Mouse (Mus musculus) lung, postnatal 14 days (tissue): ENCODE data around the gene Def6.
"Not testable (repeated sequence)": the region's sequence is repeated elsewhere in the genome, so short reads cannot be mapped to it uniquely, and the experiment has no call there.

Experiments used
- DNase-seq: peaks from one replicate; pipeline ENCODE4 v3.0.0; 2021

Gene Def6

GRCm38 (mm10) chr17:28209457-28210110 lies 2.0 kb downstream of the Def6 start:
- DNase-seq = no peak

GRCm38 (mm10) chr17:28211921-28212341 lies 4.4 kb downstream of the Def6 start:
- DNase-seq = no peak

DNA sequence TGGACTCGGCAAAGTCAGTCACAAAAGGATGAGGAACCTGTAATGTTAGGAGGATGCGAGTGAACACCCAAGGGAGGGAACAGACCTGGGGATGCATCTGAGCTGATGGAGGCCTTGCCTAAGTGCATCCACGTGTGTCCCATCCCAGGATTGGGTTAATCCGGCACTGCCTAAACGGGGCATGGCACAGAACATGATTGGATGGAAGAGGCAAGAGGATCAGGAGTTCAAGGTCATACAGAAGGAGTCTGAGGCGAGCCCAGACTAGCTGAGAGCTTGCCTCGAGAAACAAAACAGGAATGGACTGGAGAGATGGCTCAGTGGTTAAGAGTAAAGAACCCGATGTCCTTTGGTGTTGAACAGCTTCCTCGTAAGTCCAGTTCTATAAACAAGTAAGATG lies 4.8 kb downstream of the Def6 start:
- DNase-seq = no peak

DNA sequence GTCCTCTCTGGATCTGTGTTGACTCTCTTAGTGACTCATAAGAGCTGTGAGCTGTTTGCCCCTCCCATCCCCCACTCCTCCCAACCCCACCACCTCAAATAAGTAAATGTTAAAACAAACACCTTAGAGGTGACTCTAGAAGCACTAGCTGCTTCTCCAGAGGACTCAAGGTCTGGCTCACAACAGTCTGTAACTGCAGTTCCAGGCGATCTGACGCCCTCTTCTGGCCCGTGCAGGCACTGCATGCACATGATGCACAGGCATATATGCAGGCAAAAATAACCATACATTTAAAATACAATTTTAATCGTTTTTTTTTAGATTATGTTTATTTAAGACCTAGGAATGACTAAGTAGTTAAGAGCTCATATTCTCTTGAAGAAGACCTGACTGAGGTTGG lies 5.7 kb downstream of the Def6 start:
- DNase-seq = no peak

DNA sequence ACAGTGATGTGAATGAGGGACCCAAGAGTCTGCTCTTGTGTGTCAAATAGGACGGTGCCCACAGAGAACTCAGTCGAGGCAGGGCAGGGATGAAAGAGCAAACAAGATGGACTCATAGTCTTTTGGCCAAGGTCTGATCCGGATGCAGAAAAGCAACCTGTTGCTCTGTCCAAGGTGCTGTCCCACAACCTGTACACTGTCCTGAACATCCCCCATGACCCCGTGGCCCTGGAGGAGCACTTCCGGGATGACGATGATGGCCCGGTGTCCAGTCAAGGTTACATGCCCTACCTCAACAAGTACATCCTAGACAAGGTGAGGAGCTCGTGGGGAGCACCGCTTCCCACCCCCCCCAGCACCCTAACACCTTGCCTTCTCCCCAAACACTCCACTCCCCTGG lies 9.2 kb downstream of the Def6 start:
- DNase-seq = no peak

DNA sequence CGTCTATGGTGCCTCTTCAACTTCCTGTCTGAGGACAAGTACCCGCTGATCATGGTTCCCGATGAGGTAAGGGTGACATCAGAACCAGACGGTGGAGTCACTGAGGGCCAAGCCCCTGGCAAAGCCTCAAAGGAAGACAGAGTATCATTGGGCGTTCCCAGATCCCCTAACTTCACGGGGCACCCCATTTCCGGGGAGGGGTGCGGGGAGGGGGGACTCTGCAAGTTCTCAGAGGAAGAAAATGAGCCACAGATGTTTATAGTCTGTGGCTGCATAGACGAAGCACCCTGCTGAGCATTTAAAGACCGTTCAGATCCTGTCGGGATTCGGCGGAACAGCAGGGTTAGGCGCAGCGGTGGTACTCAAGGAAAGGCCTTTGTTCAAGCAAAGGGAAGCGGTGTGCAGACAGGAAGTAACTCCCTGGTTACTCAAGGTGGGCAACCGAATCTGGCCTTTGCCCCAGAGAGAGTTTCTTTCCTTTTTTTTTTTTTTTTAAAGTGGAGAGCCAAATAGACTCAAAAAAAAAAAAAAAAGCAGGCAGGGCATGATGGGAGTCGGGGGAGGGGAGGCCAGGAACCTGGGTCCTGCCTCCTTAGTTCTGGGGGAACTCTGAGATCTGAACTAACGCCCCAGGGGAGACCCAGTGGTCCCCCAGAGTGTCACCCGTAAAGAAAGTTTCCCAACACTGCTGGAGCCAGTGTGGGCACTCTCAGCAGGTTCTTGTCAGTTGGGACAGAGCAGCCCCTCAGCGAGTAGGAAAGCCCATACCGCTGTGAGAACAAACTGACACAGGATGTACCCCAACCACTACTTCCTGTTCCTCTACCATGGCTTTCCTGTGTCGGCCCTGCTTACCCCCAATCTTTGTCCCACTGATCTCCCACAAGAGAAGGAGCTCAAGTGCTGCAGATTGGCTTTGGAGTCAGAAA lies 10.4 kb downstream of the Def6 start:
- peak; percentile 62 for DNase-seq

DNA sequence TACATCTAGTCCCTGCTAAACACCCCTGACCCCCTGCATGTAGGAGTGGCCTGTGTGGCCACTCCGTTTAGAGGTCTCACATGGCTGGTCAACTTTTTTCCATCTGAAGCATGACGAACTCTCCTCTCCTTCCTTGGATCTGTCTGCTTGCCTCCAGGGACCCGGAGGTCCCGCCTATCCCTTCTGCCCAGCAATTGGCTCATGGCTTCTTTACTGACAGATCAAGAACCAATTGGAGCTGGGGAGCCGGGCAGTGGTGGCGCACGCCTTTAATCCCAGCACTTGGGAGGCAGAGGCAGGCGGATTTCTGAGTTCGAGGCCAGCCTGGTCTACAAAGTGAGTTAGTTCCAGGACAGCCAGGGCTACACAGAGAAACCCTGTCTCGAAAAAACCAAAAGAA lies 14.9 kb downstream of the Def6 start:
- not testable (repeated sequence) for DNase-seq

GRCm38 (mm10) chr17:28223561-28224391 lies 16.2 kb downstream of the Def6 start:
- peak; percentile 93 for DNase-seq

GRCm38 (mm10) chr17:28224615-28225014 lies 17.0 kb downstream of the Def6 start:
- no peak for DNase-seq

- peak; percentile 95 for DNase-seq
Observed at GRCm38 (mm10) chr17:28226014-28226413, 18.4 kb downstream of the Def6 start.

DNA sequence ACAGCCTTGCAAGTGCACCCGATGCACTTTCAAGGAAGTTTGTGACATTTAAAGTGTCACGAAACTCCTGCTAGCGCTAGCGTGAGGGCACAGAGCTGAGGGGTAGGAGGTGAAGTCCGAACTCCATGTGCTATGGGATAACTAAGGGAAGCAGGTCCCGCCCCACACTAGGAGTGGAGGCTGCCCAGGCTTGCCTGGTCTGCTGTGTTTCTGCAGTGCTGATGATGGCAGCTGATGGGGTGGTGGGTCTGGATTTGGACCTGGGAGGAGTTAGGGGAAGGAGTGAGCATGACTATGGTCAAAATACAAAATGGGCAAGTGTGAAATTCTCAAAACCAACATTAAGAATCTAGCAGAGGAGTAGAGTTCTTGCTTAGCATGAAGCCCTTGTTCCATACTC lies 22.9 kb downstream of the Def6 start:
- no peak for DNase-seq

DNA sequence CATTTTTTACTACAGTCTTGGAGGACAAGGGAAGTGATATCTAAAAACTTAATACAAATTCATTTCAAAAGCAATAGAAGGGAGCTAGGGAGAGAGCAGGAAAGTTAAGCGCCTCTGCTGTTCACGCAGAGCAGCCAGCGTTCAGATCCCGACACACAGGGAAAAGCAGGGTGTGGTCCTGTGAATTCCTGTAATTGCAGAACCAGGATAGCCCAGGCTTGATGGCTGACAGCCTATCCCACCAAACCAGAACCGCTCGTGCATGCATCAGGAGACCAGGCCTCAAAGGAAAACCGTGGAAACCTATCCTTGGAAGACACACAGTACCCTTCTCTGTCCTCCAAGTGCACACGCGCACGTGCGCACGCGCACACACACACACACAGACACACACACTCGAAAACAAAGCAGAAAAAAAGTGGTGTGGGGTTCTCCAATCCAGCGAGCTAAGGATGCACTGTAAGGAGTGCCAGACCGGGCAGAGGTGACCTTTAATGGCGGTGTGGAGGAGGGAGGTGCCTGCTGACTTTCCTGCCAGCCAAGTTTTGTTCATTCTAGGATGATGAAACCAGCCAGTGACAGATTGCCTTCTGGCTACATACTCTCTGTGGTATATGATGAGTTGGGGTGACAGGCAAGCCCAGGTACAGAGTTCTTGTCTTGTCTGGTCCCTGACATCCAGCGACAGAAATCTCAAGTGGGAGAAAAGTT lies 23.6 kb downstream of the Def6 start:
- DNase-seq = no peak

DNA sequence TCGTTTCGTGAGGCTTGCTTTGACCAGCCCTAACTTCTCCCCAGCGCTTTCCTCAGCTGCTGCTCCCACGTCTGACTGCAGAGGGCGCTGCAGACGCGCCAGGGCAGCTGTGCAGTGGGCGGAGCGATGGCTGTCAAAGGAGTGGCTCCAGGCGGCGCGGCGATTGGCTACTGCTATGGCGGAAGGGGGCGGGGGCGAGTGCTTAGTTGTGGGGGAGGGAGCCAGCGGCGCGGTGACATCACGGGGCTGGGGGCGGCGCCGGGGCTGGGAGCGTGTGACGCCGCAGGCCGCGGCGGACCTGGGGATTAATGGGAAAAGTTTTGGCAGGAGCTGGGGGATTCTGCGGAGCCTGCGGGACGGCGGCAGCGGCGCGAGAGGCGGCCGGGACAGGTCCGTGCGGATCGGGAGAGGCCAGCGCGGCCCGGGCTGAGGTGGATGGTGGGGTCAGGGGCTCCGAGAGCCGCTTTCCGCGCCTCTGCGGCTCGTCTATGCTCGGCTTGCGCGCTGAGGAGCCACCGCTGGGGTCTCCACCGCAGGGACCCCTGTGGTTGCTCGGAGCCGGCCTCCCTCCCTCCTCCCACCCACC lies 25.0 kb downstream of the Def6 start, which contains the start of gene Ppard:
Ppard (plus strand) TSS at position 226 of the 586 bp plus-strand sequence.
- peak; percentile 99 for DNase-seq

DNA sequence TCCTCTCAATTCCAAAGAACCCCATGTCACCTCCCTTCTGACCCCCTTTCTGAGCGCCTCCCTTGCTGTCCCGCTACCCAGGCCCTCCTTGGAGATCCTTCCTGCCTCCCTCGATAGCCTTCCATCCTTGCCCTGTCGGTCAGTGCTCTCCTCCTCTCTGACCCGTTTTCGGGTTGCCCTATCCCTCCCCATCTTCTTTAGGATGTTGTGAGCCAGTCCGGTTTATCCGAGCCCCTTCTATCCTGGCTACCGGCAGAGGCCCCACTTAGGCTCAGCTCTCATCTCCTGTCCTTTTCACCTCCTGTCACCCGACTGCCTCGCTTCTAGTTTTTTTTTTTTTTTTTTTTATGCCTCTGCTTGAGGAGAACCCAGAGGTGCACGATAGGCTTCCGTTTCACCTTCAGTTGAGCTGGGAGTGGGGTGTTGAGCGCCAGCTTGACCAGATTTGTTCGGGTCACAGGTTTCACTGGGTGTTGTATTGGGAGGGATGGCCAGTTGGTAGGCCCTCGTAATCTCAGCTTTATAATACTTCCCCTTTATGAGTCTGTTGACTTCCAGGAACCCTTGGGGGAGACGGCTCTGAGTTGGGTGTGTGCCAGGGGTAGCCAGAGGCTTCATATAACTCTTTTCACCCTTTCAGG lies 25.6 kb downstream of the Def6 start:
- peak; percentile 57 for DNase-seq

DNA sequence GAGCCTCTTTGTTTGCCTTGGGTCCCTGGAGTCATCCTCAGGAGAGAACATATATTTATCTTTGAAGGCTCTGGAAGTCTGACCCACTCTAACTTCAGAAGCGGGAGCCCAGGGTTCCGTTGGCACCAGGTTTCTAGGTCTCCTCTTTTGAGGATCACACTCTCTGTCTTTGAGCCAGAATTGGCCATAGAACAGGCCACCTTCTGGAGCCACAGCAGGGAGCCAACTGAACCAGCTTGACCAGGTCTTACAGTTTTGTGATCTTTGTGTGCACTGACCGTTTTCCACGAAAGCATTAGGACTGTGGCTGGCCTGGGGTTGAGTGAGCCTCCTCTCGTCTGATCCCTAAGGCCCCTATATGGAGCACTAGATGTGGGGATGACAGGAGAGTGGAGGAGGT lies 27.1 kb downstream of the Def6 start:
- no peak for DNase-seq

DNA sequence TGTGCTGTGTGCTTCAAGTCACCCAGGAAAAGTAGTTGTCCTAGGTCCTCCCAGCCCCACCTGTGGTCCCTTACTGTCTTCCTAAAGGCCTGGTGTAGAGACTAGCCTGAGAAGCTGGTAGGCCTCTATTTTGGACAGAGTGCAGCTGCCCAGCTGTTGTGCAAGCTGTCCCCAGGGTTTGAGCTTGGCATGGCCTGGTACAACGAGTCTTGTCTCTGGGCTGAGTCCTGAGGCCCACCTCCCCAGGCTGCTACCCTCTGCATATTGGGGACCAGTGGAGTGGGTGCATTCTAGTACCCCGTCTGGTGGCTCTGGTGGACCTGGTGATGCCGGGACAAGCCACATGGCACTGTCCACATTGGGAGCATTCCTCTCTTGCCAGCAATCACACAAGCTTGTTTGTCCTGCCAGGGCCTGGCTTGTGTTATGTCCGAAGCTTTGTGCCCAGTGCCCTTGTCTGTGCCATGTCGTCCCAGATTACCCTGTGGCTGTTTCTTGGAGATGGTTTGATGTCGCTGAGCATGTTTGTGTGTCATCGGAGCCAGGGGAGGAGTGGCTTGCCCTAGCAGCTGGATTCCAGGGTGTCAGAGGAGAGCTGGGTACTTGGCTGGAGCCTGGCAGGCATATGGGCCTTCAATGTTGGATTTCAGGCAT lies 28.5 kb downstream of the Def6 start:
- DNase-seq = no peak

GRCm38 (mm10) chr17:28236636-28237015 lies 29.0 kb downstream of the Def6 start:
- no peak for DNase-seq

DNA sequence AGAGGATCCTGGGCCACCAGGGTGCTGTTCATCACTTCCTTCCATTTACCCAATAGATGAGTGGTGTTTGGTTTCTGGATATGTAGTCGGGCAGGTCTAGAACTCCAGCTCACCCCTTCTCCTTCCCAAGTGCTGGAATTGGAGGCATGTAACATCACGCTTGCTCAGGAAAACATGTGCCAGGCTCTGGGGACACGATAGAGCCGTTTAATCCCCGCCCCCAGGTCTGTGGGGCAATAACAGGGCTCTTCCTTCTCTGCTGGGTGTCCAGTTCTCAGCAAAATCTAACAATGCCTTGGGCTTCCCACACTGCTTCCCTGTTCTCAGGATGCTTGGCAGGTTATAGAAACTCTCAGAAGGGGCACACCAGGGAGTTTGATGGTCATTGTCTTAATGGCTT lies 29.8 kb downstream of the Def6 start:
- no peak for DNase-seq

DNA sequence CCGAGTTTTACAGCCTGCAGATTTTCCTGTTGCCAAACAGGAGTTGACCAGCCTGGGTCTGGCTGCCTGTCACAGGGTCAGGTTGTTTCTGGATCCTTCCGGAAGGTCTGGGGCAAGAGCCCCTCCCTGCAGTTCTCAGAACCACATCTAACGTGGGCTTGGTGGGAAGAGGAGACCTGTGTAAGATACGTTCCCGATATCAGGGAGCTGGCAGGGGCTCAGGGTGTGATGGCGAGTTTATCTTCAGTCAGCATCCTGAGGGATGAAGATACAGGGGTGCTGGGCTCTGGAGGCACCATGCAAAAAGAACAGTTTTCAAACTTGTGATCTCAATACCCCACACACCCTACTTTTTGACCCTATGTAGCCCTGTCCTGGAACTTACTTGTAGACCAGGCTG lies 30.3 kb downstream of the Def6 start:
- DNase-seq = no peak

DNA sequence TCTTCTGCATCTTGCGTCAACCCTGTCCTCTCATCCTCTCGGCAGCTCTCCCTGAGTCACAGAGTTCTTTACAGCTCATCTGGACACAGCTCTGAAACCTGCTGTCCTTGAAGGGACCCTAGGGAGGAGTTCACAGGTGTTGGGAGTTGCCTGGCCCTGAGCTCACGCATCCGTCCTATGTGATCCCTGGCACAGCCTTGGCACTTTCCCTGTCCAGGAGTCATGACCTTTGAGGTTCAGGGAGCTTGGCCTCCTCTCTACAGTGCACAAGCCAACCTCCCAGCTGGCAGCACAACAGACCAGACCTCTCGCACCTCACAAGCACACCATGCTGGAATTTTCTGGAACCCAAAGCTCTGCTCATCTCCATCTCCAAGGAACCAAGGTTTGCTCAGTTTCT lies 33.3 kb downstream of the Def6 start:
- DNase-seq = no peak

GRCm38 (mm10) chr17:28242296-28242695 lies 34.7 kb downstream of the Def6 start:
- DNase-seq = peak; percentile 57
